Mouse (Mus musculus): ENCODE results near the gene Cyp4f13. TPM values are rescaled to one million over a fixed set of nuclear protein-coding genes. Genes with fewer than 3 reads are reported as not detected.

The Cyp4f13 gene
- 10 to 100 TPM; 12.7 to 13.9 TPM for total RNA-seq (2021)
- long read RNA-seq, experiment 1, partial matches to known transcripts, result 1 of 9 reads
- long read RNA-seq, experiment 1, other reads (novel, unspliced or antisense), result 4 of 9 reads
- long read RNA-seq, experiment 2, partial matches to known transcripts, result 1 of 6 reads
- long read RNA-seq, experiment 2, other reads (novel, unspliced or antisense), result 1 of 6 reads

GRCm38 (mm10) chr17:32947215-32947914 lies at the start of gene Cyp4f13:
Cyp4f13 (minus strand) TSS chr17:32947402.
- DNase-seq (ENCODE audit: low spot score in 2 of 2), result peak; percentile 98

- DNase-seq (ENCODE audit: low spot score in 2 of 2), result peak; percentile 58 to 74
Measured at GRCm38 (mm10) chr17:32992699-32993474, 45.7 kb upstream of the Cyp4f13 start, which contains the start of gene Zfp952. Zfp952 (plus strand) TSS chr17:32993129.

- DNase-seq (ENCODE audit: low spot score in 2 of 2), result peak in 1 of 2 experiments; percentile 13
Measured at GRCm38 (mm10) chr17:32991965-32992698, 44.9 kb upstream of the Cyp4f13 start.

GRCm38 (mm10) chr17:32986301-32986700 lies 39.1 kb upstream of the Cyp4f13 start:
- DNase-seq (ENCODE audit: low spot score in 2 of 2), result no peak

- DNase-seq (ENCODE audit: low spot score in 2 of 2), result no peak
Measured at GRCm38 (mm10) chr17:32981361-32981760, 34.2 kb upstream of the Cyp4f13 start.

GRCm38 (mm10) chr17:32965623-32966290 lies 18.6 kb upstream of the Cyp4f13 start, which contains the start of gene Zfp472:
Zfp472 (plus strand) TSS chr17:32965814.
- DNase-seq (ENCODE audit: low spot score in 2 of 2), result peak; percentile 70 to 85

GRCm38 (mm10) chr17:32965253-32965622 lies 18.0 kb upstream of the Cyp4f13 start:
- peak in 1 of 2 experiments; percentile 14 for DNase-seq (ENCODE audit: low spot score in 2 of 2)

- DNase-seq (ENCODE audit: low spot score in 2 of 2), result peak; percentile 74 to 81
Measured at GRCm38 (mm10) chr17:32951441-32951840, 4.2 kb upstream of the Cyp4f13 start.

- DNase-seq (ENCODE audit: low spot score in 2 of 2), result no peak
Measured at GRCm38 (mm10) chr17:32951006-32951405, 3.8 kb upstream of the Cyp4f13 start.

GRCm38 (mm10) chr17:32950136-32950535 lies 2.9 kb upstream of the Cyp4f13 start:
- no peak for DNase-seq (ENCODE audit: low spot score in 2 of 2)

- DNase-seq (ENCODE audit: low spot score in 2 of 2), result no peak
Measured at GRCm38 (mm10) chr17:32946716-32947115, 486 bp downstream of the Cyp4f13 start.

GRCm38 (mm10) chr17:32944402-32945035 lies 2.7 kb downstream of the Cyp4f13 start:
- no peak for DNase-seq (ENCODE audit: low spot score in 2 of 2)

- DNase-seq (ENCODE audit: low spot score in 2 of 2), result no peak
Measured at GRCm38 (mm10) chr17:32943661-32944060, 3.5 kb downstream of the Cyp4f13 start.

- DNase-seq (ENCODE audit: low spot score in 2 of 2), result no peak
Measured at GRCm38 (mm10) chr17:32939831-32940230, 7.4 kb downstream of the Cyp4f13 start.

- no peak for DNase-seq (ENCODE audit: low spot score in 2 of 2)
Measured at GRCm38 (mm10) chr17:32927803-32928202, 19.4 kb downstream of the Cyp4f13 start.

- peak; percentile 35 to 66 for DNase-seq (ENCODE audit: low spot score in 2 of 2)
Measured at GRCm38 (mm10) chr17:32924658-32925312, 22.4 kb downstream of the Cyp4f13 start.

GRCm38 (mm10) chr17:32923681-32924080 lies 23.5 kb downstream of the Cyp4f13 start:
- DNase-seq (ENCODE audit: low spot score in 2 of 2), result no peak

- DNase-seq (ENCODE audit: low spot score in 2 of 2), result no peak
Measured at GRCm38 (mm10) chr17:32919123-32919522, 28.1 kb downstream of the Cyp4f13 start.

- no peak for DNase-seq (ENCODE audit: low spot score in 2 of 2)
Measured at GRCm38 (mm10) chr17:32917131-32917530, 30.1 kb downstream of the Cyp4f13 start, which contains the start of gene Cyp4f14. Cyp4f14 (minus strand) TSS chr17:32917342.
